ENCODE assay signal across 15 mouse cellular contexts in the genomic region with DNA sequence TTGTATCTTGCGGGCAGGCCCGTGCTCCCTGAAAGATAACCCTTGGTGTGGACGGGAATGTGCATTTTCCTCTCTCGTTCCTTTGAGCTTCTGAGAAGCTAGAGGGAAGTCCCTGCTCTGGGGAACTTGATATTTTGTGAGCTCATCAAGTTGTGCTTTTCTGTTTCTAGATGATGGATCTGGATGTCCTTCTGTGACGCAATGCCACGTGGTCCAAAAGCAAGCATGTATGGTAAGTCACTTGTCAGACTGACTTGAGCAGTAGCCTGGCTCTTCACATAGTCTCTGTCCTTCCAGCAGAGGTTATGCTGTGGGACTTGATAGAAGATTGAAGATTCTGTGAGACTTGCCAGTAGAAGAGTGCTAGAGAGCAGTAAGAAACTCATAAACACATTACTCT.
"Had no signal": no experiment of that assay in that cellular context is flagged by ENCODE, and none has a peak within 500 bp of the region (broad histone marks: within the 10 kb centered on the region; RNA-seq: fewer than 3 reads in every experiment).

No protein-coding gene starts in this region.

- H3K27me3 ChIP-seq: kidney, embryonic 15.5 days; liver, embryonic 13.5 days; midbrain, embryonic 12.5 days; neural tube, embryonic 13.5 days had no signal

- DNase-seq: kidney, adult 11 months; kidney, adult 8-10 months; kidney, postnatal 10 days; kidney, postnatal 36 days; liver, embryonic 13.5 days; lung, adult 2 months; lung, postnatal 14 days; lung, postnatal 4 days; retina, postnatal 1 day; right cerebral cortex, postnatal 25 days; spleen, adult 18-20 months; thymus, postnatal 36 days had no signal
